Mouse (Mus musculus) Patski (cell line): ENCODE data around the gene 2900011O08Rik. TPM values are rescaled to one million over a fixed set of nuclear protein-coding genes. Genes with fewer than 3 reads are reported as not detected.

Source experiments
- ATAC-seq: fragments of 100-300 bp; one replicate; pipeline ENCODE4 v1.8.0; 2021
- CTCF ChIA-PET: fragments of 350-600 bp; sonication (Branson Sonifier 250); formaldehyde crosslinking; loops from one replicate; lab custom pipeline; 2022; ENCODE audit warnings: inconsistent platforms; lab: Charles Lee
- POLR2A ChIA-PET: fragments of 350-600 bp; sonication (Branson Sonifier 250); formaldehyde crosslinking; loops from one replicate; lab custom pipeline; 2022; ENCODE audit warnings: antibody characterized with exemption, inconsistent platforms; lab: Charles Lee
- DNase-seq: peaks from one replicate; pipeline ENCODE4 v3.0.0-alpha.2; 2011; ENCODE audit warnings: low read depth, low spot score
- H3K27me3 ChIP-seq: fragments of 371-371 bp; one replicate; pipeline ENCODE4 v1.5.1; 2021
- CTCF ChIP-seq: fragments of 100-300 bp; IDR thresholded peaks from one replicate; pipeline ENCODE4 v1.5.1; 2021
- in situ Hi-C: fragments of 300-500 bp; cut with MboI; formaldehyde crosslinking; loops from 3 replicates; pipeline ENCODE4 v1.11.1; 2018; ENCODE audit warnings: low pct_unique_long_range_greater_than_20kb, mixed read lengths
- polyA plus RNA-seq: library from polyadenylated mRNA; unstranded; gene quantifications from one replicate; pipeline ENCODE4 v1.2.3, GENCODE M21; 2021

Gene 2900011O08Rik
- polyA plus RNA-seq, 1 experiment from 2014 or later, result 0.04 TPM

GRCm38 (mm10) chr16:14004170-14004569, 17.8 kb downstream of the 2900011O08Rik start:
- in situ Hi-C loops, result loop anchor here (10.0 kb wide), 1 partner anchor 209 kb away; no protein-coding TSS in a partner anchor
- ChIA-PET CTCF (interaction anchor here (1.1 to 1.7 kb wide), 4 partner anchors 11 to 101 kb away, joined by 3 to 5 read pairs (median 3); partner anchors contain the start of genes Mpv17l and Pdxdc1), POLR2A (no interaction called here)
- H3K27me3 ChIP-seq, result no peaks in the 10 kb centered on the region
- DNase-seq (no peak), ATAC-seq (peak; percentile 84)
- peak; percentile 81 for TF ChIP-seq CTCF

GRCm38 (mm10) chr16:14004726-14005125, 18.3 kb downstream of the 2900011O08Rik start:
- TF ChIP-seq CTCF, result no peak
- ChIA-PET POLR2A (no interaction called here), CTCF (interaction anchor here (1.1 to 1.2 kb wide), 3 partner anchors 27 to 102 kb away, joined by 3 read pairs; partner anchors contain the start of genes Mpv17l and Pdxdc1)
- in situ Hi-C loops, result loop anchor here (10.0 kb wide), 1 partner anchor 210 kb away; no protein-coding TSS in a partner anchor
- no peak for DNase-seq
- no peak for ATAC-seq
- H3K27me3 ChIP-seq, result no peaks in the 10 kb centered on the region

GRCm38 (mm10) chr16:14005266-14005665, 18.9 kb downstream of the 2900011O08Rik start:
- ATAC-seq (no peak), DNase-seq (no peak)
- CTCF ChIA-PET, result interaction anchor here (1.2 kb wide), 1 partner anchor 39 kb away, joined by 3 read pairs; no protein-coding TSS in a partner anchor
- no peaks in the 10 kb centered on the region for H3K27me3 ChIP-seq
- POLR2A ChIA-PET, result no interaction called here
- no peak for TF ChIP-seq CTCF
- in situ Hi-C loops, result loop anchor here (10.0 kb wide), 1 partner anchor 210 kb away; no protein-coding TSS in a partner anchor

DNA sequence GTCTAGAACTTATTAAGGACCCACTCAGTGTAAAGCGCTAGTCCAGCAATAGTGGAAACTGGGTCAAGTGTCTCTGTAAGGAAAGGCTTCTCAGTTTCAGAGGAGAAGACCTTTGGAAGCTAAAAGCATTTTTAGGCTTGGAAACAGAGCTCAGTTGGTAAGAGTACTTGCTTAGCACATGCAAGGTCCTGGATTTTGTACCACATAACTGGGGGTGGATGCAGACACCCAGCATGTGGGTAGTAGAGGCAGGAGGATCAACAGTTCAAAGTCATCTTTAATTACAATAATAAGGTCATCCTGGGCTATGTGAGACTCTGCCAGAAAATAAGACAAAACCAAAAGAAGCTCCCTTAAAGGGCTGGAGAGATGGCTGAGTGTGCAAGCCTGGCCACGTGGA, 21.7 kb downstream of the 2900011O08Rik start:
- ChIA-PET POLR2A (interaction anchor here (2.0 kb wide), 1 partner anchor 10 kb away, joined by 5 read pairs; no protein-coding TSS in a partner anchor), CTCF (interaction anchor here (1.2 to 1.5 kb wide), 2 partner anchors 9 to 12 kb away, joined by 3 read pairs; no protein-coding TSS in a partner anchor)
- in situ Hi-C loops, result loop anchor here (10.0 kb wide), 1 partner anchor 213 kb away; no protein-coding TSS in a partner anchor
- DNase-seq (no peak), ATAC-seq (no peak)
- H3K27me3 ChIP-seq, result no peaks in the 10 kb centered on the region
- no peak for TF ChIP-seq CTCF

DNA sequence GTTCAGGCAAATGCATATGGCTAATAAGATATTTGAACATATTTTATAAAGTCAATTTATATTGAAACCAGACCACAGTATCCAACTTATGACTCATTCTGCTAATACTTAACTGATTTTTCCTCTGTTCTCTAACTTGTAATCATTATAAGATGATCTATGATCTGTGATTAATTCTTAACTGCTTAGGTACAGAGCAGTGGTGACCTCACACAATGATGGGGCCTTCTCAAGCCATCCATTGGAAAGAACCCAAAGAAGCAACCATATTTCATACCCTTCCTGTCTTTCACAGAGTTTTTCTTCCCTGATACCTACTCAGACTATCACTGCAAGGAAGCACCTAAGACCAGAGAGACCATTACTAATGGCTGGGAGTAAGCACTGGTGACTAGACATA, 22.3 kb downstream of the 2900011O08Rik start:
- ChIA-PET CTCF (interaction anchor here (1.5 kb wide), 1 partner anchor 13 kb away, joined by 3 read pairs; no protein-coding TSS in a partner anchor), POLR2A (no interaction called here)
- DNase-seq (no peak), ATAC-seq (no peak)
- TF ChIP-seq CTCF, result no peak
- no peaks in the 10 kb centered on the region for H3K27me3 ChIP-seq
- in situ Hi-C loops, result loop anchor here (10.0 kb wide), 1 partner anchor 214 kb away; no protein-coding TSS in a partner anchor

GRCm38 (mm10) chr16:14009966-14010365, 23.6 kb downstream of the 2900011O08Rik start:
- CTCF ChIA-PET, result interaction anchor here (1.0 kb wide), 1 partner anchor 13 kb away, joined by 3 read pairs; no protein-coding TSS in a partner anchor
- POLR2A ChIA-PET, result no interaction called here
- in situ Hi-C loops, result loop anchor here (10.0 kb wide), 1 partner anchor 215 kb away; no protein-coding TSS in a partner anchor
- TF ChIP-seq CTCF, result no peak
- no peak for ATAC-seq
- DNase-seq, result no peak
- no peaks in the 10 kb centered on the region for H3K27me3 ChIP-seq

- ATAC-seq (no peak), DNase-seq (no peak)
- POLR2A ChIA-PET, result no interaction called here
- in situ Hi-C loops, result no loop called here
- CTCF ChIA-PET, result interaction anchor here (1.3 kb wide), 1 partner anchor 9 kb away, joined by 3 read pairs; no protein-coding TSS in a partner anchor
- H3K27me3 ChIP-seq, result peaks cover 6% of the 10 kb centered on the region
- no peak for TF ChIP-seq CTCF
Observed at GRCm38 (mm10) chr16:14017306-14017705, 30.9 kb downstream of the 2900011O08Rik start.

DNA sequence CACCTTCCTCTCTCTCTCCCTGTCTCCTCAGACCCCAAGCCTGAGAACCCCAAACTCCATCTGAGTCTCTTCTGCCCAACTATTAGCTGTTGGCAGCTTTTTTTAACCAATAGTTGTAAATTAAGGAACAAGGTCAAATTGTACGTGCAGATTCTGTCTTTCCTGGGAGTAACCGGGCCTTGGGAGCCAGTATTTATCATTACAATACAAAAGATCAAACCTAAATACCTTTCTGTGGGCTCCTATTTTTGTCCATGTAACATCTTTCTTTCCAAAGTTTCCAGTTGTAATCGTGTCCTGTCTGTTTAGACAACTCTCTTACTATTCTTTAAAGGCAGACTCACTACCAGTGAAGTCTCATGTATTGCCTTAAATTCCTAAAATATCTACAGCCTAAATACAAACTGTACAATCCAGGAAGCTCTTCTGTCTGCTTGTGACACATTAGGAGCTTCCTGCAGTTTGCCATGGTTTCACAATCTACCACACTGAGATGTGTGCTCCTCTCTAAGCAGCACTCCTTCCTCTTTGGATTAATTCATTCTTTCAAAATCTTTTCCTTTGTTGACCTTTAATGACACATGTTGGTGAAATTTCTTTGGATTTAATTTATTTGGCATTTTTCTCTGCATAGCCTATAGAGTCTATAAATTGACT, 34.9 kb downstream of the 2900011O08Rik start:
- DNase-seq (no peak), ATAC-seq (no peak)
- CTCF ChIA-PET, result no interaction called here
- in situ Hi-C loops, result no loop called here
- TF ChIP-seq CTCF, result no peak
- H3K27me3 ChIP-seq, result peaks cover 6% of the 10 kb centered on the region
- POLR2A ChIA-PET, result no interaction called here

DNA sequence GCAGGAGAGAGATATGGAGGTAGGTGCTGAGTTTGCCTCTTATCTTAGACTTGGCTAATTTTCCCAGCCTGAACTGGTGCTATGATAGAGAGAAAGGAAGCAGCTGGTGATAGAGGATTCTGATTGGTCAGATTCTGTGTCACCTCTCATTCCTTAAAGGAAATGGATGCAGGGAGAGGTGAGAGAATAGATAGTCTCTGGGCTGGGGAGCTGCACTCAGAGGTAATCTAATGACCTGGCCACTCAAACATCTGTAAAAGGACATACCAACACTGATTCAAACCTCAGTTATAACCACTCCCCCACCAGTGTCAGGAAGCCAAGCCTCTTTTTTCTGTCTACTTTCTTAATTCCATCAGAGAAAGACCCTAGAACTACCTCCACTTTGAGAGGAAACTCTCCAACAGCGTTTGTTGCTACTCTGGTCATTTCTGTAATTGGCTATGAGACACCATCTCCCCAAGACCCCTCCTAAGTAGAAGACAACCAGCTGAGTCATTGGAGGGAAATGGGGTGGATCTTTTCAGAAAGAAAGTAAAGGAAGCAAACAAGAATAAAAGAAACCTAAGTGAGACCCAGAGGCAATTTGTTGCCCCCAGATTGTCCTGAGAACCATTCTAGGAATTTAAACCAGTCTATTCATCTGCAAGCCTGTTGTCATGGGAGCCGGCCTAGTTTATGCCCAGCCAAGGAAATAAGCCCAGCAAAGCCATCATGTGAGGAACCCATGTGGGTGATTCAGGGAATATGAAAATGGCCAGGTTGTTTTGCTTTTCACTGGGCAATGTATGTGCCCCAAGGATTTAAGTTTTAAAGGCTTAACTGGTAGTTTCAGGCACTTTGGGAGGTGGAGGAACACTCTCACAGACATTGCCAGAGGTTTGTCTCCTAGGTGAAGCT, 38.9 kb downstream of the 2900011O08Rik start:
- DNase-seq (no peak), ATAC-seq (no peak)
- CTCF ChIA-PET, result no interaction called here
- in situ Hi-C loops, result no loop called here
- POLR2A ChIA-PET, result no interaction called here
- H3K27me3 ChIP-seq, result no peaks in the 10 kb centered on the region
- no peak for TF ChIP-seq CTCF

DNA sequence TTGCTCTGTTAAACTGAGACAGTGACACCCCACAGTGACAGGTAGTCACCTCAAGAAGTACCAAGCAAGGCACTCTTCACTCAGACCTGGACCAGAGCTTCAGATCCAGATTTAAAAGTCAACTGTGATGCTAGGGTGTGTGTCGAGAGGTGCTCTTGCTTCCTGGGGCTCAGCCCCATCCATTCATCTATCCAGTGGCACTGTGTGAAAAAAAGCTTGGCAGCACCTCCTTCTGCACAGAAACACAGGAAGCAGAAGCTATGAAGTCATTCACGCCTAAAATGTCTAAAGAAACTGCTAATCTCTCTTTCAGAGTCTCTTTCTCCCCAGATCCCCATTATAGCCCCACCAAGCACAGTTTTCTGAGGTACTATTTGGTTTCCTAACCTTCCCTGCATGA, 42.7 kb downstream of the 2900011O08Rik start:
- TF ChIP-seq CTCF, result no peak
- CTCF ChIA-PET, result no interaction called here
- POLR2A ChIA-PET, result no interaction called here
- in situ Hi-C loops, result no loop called here
- DNase-seq, result no peak
- ATAC-seq, result no peak
- H3K27me3 ChIP-seq, result no peaks in the 10 kb centered on the region
